Mouse (Mus musculus): ENCODE results near the gene Spon1. TPM values are rescaled to one million over a fixed set of nuclear protein-coding genes. Genes with fewer than 3 reads are reported as not detected.
A peak's percentile ranks its signal among the peaks of the same experiment; 100 is the strongest.

Spon1 gene
- polyA plus RNA-seq, 1 experiment: 43.4 TPM

DNA sequence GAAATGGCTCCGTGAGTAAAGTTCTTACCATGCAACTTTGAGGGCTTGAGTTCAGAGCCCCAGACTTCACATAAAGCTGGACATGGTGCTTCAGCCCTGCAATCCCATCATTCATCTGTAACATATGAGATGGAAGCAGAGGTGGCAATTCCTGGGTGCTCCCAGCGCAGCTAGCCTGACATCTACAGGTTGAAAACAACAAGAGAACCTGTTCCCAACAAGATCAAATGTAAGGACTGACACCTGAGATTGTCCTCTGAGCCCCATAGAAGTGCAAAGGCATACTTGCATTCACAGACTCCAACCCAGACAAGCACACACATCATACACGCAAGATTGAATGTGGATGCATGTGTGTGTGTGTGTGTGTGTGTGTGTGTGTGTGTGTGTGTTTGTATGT is 114.2 kb downstream of the Spon1 start:
- no peak for DNase-seq (ENCODE audit: low read depth)
- no peak for TF ChIP-seq POLR2A (IDR thresholded peaks at IDR 0.05; ENCODE audit: borderline replicate concordance, extremely low read depth, insufficient read depth, insufficient read length, poor library complexity, severe bottlenecking)
- no peak for TF ChIP-seq CTCF (IDR thresholded peaks at IDR 0.05; ENCODE audit: borderline replicate concordance, extremely low read depth, insufficient read depth, insufficient read length)

DNA sequence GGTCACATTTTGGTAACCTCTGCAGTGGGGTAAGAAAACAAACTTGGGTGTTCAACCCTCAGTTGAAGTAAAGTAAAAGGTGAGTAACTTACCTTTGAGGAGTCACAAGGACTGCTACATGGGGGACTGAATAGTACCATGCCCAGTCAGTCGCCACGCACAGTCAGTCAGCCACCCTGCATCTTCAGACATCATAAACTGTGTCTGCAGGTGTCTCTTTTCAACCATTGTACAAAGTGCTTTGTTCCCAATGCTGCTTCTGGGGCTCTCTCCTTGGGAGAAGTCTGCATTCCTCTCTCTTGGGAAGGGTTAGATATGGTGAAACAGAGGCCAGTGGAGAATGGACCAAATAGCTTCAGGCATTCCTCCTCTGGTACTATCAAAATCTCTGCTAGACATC is 125.0 kb downstream of the Spon1 start:
- TF ChIP-seq CTCF (IDR thresholded peaks at IDR 0.05; ENCODE audit: borderline replicate concordance, extremely low read depth, insufficient read depth, insufficient read length) (no peak), POLR2A (IDR thresholded peaks at IDR 0.05; ENCODE audit: borderline replicate concordance, extremely low read depth, insufficient read depth, insufficient read length, poor library complexity, severe bottlenecking) (no peak)
- no peak for DNase-seq (ENCODE audit: low read depth)

DNA sequence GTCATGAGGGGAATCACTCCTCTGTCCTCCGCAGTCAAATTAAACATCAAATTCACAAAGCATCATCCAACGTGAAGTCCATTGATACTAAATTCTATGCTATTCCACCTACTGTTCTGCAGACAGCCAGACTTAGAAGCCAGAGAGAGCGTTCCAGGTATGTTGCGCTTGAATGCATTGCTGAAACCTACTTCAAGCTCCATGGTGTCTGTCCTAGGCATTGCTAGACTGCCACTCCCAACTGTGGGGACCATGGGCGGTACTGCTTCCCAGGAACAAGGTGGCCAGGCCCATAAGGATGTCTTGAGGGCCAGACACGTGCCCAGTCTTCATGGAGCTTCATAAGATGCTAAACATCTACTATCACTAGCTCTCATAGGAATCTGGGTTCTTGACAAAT is 125.7 kb downstream of the Spon1 start:
- no peak for DNase-seq (ENCODE audit: low read depth)
- TF ChIP-seq POLR2A (IDR thresholded peaks at IDR 0.05; ENCODE audit: borderline replicate concordance, extremely low read depth, insufficient read depth, insufficient read length, poor library complexity, severe bottlenecking) (no peak), CTCF (IDR thresholded peaks at IDR 0.05; ENCODE audit: borderline replicate concordance, extremely low read depth, insufficient read depth, insufficient read length) (no peak)

DNA sequence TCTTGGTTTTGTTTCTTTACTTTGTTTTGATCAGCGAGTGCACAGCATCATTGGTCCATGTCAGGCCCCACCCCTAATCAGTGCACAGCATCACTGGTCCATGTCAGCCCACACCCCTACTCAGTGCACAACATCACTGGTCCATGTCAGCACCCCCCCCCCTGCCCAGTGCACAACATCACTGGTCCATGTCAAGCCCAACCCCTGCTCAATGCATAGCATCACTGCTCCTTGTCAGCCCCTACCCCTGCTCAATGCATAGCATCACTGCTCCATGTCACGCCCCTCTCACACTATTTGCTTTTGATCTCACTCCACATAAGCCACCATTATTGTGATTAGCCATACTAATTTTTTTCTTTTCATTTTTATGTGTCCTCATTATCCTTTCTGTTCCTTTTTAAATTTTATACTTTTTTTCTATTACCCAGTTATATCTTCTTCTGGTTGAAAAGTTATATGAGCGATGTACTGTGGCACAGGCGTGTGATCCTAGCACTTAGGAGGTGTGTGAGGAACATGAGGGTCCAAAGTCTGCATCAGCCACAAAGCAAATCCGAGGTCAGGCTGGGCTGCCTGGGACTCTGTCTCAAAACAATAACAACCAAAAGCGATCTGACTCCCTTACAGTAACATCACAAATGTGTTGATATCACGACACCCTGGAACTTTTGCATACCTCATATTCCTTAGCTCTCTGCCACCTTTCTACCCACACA is 128.3 kb downstream of the Spon1 start:
- DNase-seq (ENCODE audit: low read depth): no peak
- no peak for TF ChIP-seq CTCF (IDR thresholded peaks at IDR 0.05; ENCODE audit: borderline replicate concordance, extremely low read depth, insufficient read depth, insufficient read length)
- TF ChIP-seq POLR2A (IDR thresholded peaks at IDR 0.05; ENCODE audit: borderline replicate concordance, extremely low read depth, insufficient read depth, insufficient read length, poor library complexity, severe bottlenecking): no peak

DNA sequence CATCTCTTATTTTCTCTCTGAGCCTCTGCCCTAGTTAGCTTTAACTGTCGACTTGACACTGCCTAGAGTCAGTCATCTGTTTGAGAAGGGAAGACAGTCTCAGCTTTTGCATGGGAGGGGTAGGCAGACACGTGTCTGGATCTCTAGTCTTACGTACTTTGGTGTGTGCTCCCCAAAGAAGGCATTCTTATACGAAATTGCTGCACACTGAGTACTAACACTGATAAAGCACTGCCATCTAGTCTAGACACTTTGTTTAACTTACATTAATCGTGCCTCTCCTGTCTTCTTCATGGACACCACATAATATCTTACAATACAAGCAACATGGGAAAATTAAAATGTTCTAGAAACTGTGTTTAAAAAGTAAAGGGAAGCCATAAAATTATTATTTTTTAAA is 129.5 kb downstream of the Spon1 start:
- no peak for DNase-seq (ENCODE audit: low read depth)

DNA sequence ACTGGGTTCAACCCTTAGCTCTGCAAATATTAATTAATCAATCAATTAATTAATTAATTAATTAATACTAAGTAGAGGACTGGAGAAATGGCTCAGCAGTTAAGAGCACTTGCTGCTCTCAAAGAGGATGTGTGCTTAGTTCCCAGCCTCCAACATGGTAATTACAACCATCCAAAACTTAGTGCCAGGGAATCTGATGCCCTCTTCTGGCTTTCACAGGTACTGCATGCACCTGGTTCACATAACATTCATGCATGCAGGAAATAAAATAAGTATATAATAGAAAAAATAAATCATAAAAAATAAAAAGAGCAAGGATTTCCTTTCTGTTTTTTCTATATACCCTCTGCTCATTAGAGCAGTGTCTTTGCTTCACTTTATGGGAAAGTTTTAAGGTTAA is 132.6 kb downstream of the Spon1 start:
- DNase-seq (ENCODE audit: low read depth): no peak
- TF ChIP-seq CTCF (IDR thresholded peaks at IDR 0.05; ENCODE audit: borderline replicate concordance, extremely low read depth, insufficient read depth, insufficient read length) (peak; percentile 26; the same call in 1 of the 2 replicates), POLR2A (IDR thresholded peaks at IDR 0.05; ENCODE audit: borderline replicate concordance, extremely low read depth, insufficient read depth, insufficient read length, poor library complexity, severe bottlenecking) (no peak)

More for the DNA sequence above, 129.5 kb downstream of the Spon1 start:
- TF ChIP-seq POLR2A (IDR thresholded peaks at IDR 0.05; ENCODE audit: borderline replicate concordance, extremely low read depth, insufficient read depth, insufficient read length, poor library complexity, severe bottlenecking) (no peak), CTCF (IDR thresholded peaks at IDR 0.05; ENCODE audit: borderline replicate concordance, extremely low read depth, insufficient read depth, insufficient read length) (no peak)

DNA sequence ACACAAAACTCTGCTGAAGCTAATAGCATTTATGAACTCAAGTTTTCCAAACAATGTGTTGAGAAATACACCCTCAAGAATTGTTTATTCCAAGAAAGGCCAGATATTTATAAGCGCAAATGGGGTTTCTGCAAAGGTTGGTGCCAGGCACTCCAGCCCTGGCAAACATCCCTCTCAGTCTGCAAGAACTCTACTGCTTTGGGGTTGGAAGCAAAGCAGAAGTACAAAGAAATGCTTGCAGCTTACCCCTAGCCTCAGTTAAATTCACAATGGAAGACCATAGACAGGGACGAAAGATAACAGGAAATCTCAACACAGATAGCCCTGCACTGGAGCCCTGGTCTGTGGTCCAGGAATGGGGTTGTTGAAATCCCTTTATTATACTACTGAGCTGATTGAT is 135.7 kb downstream of the Spon1 start:
- no peak for DNase-seq (ENCODE audit: low read depth)
- no peak for TF ChIP-seq CTCF (IDR thresholded peaks at IDR 0.05; ENCODE audit: borderline replicate concordance, extremely low read depth, insufficient read depth, insufficient read length)
- no peak for TF ChIP-seq POLR2A (IDR thresholded peaks at IDR 0.05; ENCODE audit: borderline replicate concordance, extremely low read depth, insufficient read depth, insufficient read length, poor library complexity, severe bottlenecking)

DNA sequence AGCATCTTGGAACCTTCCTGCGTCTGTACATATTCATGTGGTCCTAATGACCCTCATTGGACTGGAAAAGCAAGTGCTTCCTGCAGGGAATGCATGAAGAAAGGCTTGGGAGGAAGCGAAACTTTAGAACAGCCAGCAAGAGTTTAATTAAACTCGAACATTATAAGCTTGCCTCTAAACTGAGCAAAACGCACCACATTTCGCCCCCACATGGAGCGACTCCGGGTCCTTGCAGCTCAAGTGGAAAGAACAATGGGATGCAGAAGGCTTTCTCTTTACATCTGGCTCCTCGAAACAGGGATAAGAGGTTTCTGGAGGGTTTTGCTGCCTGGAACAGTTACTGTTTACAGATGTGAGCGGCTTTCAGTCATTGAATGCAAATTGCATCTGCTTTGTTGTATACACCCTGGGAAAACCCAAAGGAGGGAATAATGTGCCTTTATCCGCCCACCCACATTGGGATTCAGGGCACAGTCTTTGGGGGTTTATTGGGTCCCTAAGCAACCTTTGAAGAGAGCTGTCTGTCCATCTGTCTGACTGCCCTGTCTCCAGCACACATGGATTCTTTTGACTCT is 136.2 kb downstream of the Spon1 start:
- TF ChIP-seq CTCF (IDR thresholded peaks at IDR 0.05; ENCODE audit: borderline replicate concordance, extremely low read depth, insufficient read depth, insufficient read length) (no peak), POLR2A (IDR thresholded peaks at IDR 0.05; ENCODE audit: borderline replicate concordance, extremely low read depth, insufficient read depth, insufficient read length, poor library complexity, severe bottlenecking) (no peak)
- peak; percentile 66 for DNase-seq (ENCODE audit: low read depth)

DNA sequence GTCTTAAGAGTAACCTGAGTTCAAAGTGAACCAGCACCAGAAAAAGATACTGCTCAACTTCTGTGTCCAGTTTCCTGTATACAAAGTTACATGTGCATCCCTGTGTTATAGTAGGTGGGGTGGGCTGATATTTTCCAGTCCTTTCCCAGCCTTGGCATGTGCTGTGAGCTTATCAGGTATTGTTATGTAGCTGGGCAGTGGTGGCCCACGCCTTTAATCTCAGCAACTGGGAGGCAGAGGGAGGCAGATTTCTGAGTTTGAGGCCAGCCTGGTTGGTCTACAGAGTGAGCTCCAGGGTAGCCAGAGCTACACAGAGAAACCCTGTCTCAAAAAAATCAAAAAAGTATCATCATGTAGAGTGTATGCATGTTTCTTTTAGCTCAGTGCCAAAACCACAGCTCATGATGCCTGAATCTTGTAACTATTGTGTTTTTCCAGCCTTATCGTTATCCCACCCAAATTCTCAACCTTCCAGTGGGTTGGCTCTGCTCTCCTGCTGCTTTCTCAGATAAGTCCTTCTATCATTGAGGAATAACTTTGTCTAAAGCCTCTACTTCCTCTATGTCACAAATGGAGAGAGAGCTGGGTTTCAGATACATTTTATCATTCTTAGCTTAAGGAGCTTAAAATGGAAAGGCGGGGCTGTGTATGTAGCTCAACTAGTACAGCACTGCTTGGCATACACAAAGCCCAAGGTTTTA is 137.5 kb downstream of the Spon1 start:
- TF ChIP-seq CTCF (IDR thresholded peaks at IDR 0.05; ENCODE audit: borderline replicate concordance, extremely low read depth, insufficient read depth, insufficient read length) (no peak), POLR2A (IDR thresholded peaks at IDR 0.05; ENCODE audit: borderline replicate concordance, extremely low read depth, insufficient read depth, insufficient read length, poor library complexity, severe bottlenecking) (no peak)
- no peak for DNase-seq (ENCODE audit: low read depth)

DNA sequence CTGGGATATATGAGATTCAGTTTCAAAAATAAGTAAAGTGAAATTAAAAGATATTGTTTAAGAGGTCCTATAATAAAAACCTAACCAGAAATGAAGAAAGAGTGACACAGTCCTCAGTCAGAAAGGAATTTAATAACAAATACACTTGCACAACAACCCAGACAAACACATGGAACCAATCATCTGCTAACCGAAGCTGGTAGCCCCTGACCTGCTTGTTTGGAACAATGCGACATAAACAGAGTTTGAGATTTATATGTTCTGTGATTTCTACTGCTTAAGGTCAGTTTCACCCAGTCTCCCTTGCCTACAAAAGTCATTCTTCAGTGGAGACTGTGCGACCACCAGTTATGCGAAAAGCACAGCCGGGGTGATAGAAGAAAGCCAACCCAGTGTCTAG is 138.1 kb downstream of the Spon1 start:
- TF ChIP-seq POLR2A (IDR thresholded peaks at IDR 0.05; ENCODE audit: borderline replicate concordance, extremely low read depth, insufficient read depth, insufficient read length, poor library complexity, severe bottlenecking) (no peak), CTCF (IDR thresholded peaks at IDR 0.05; ENCODE audit: borderline replicate concordance, extremely low read depth, insufficient read depth, insufficient read length) (no peak)
- no peak for DNase-seq (ENCODE audit: low read depth)

DNA sequence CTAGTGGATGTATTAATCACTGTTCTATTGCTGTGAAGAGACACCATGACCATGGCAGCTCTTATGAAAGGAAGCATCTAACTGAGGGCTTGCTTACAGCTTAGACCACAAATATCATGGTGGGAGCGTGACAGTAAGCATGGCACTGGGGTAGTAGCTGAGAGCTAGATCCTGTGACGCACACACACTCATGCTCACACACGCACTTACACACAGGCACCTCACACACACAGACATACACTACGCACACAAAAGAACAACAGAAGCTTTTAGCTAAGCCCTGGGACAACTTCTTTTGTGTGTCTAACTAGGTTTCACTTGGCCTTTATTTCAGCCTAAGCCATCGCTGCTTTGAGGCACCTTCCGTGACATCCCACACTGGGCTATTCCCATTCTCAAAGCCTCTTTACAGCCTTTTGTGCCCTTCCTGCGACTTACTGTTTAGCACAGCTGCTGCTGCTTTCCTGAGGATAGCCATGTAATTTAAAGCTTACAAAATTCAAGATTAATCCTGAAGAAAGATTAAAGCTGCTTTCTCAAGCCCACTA is 138.6 kb downstream of the Spon1 start:
- TF ChIP-seq POLR2A (IDR thresholded peaks at IDR 0.05; ENCODE audit: borderline replicate concordance, extremely low read depth, insufficient read depth, insufficient read length, poor library complexity, severe bottlenecking) (no peak), CTCF (IDR thresholded peaks at IDR 0.05; ENCODE audit: borderline replicate concordance, extremely low read depth, insufficient read depth, insufficient read length) (no peak)
- peak; percentile 37 for DNase-seq (ENCODE audit: low read depth)
